Mouse (Mus musculus) frontal cortex, adult 2 months (tissue): Measurements from ENCODE around the gene Tas2r135. TPM values are rescaled to one million over a fixed set of nuclear protein-coding genes. Genes with fewer than 3 reads are reported as not detected.

Experiments used
- DNase-seq, 2 experiments: peaks; one replicate each; pipeline ENCODE4 v3.0.0; 2022; ENCODE audit warnings: low spot score in 1 of 2; ENCODE audit errors: extremely low spot score in 1 of 2
- polyA plus RNA-seq: library from polyadenylated mRNA; depleted of rRNA; stranded (reverse); fragments of >200 nt; gene quantifications from 2 replicates; pipeline ENCODE4 v1.2.3, GENCODE M21; 2012; rRNA removed

Gene Tas2r135
- polyA plus RNA-seq, 1 experiment, result 0.14 TPM

DNA sequence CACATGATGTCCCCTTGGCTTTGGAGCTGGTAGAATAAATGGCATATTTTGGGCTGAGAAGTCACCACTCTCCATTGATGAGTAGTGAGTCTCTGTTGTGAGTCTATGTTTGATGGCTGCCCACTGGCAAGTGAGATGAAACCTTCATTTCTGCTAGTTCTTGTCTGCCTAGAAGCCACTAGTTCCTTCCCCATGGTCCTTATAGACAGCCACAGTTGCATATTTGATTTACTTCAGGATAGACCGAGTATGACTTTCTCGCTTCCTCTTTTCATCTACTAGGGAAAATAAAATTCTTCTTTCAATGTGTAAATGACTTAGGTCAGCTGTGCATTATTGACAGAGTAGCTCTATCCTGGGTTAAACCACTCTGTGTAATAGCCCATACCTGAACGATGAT, 19.2 kb downstream of the Tas2r135 start:
- DNase-seq, result no peak

DNA sequence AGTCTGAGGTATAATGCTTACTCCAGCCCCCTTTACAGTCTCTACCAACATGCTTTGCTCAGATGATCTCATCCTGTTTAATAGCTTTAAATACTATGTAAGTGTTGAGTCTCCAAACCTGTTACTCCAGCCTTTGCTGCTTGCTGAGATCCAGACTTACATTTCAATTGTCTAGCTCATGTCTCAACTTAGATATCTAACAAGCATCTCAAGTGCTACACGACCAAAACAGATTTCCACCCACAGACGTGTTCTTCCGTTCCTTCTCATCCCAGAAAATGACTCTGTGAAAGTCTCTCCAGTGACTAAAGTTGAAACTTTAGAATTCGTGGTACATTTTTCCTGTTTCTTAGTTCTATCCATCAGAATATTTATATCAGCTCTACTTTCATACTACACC, 21.1 kb downstream of the Tas2r135 start:
- peak; percentile 12 to 28 for DNase-seq

DNA sequence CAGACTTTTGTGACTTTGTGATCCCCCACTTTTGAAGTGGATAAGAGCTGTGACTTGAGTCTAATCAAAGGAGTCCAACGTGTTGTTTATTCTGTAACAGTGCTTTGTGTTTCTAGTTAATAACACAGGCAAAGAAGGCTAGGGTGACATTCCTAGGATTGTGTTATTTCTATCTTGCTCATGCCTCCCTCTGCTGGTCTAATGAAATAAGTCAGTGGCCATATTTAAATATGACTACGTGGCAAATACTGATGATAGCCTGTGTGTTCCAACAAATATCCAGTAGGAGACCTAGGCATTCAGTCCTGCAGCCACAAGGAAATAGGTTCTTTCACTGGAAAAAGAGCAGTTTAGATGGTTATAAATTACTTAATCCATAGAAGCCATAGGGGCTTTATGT, 28.3 kb downstream of the Tas2r135 start:
- DNase-seq, result no peak

DNA sequence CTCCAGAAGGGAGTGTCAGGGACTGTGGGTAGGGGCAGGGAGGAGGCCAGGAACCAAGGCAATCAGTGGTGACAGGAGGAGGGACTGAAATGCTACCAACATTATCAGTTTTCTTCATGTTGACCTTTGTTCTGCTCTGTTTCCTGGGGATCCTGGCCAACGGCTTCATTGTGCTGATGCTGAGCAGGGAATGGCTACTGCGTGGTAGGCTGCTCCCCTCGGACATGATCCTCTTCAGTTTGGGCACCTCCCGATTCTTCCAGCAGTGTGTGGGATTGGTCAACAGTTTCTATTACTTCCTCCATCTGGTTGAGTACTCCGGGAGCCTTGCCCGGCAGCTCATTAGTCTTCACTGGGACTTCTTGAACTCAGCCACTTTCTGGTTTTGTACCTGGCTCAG, 29.2 kb downstream of the Tas2r135 start, which contains the start of gene Tas2r126:
Gene Tas2r126, plus strand, starts transcription at position 90 of the 400 bp plus-strand sequence.
- no peak for DNase-seq

DNA sequence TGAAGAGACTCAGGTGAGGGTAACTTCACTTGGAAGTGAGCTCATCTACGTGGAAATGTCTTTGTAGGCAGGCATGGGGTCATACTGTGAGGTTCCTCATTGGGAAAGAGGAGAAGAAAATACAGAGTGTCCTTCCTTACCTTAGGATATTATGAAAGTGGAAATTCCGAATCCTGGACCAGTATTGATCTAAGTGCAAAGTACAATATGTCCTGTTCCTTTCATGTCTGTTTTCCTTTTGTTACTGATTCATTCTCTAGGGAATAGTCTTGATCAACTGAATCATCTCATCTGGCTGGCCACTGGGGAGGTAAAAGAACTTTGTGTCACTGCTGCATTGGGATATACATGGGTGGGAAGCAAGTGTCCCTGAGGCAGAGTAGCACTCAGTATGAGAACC, 30.3 kb downstream of the Tas2r135 start:
- DNase-seq, result no peak

DNA sequence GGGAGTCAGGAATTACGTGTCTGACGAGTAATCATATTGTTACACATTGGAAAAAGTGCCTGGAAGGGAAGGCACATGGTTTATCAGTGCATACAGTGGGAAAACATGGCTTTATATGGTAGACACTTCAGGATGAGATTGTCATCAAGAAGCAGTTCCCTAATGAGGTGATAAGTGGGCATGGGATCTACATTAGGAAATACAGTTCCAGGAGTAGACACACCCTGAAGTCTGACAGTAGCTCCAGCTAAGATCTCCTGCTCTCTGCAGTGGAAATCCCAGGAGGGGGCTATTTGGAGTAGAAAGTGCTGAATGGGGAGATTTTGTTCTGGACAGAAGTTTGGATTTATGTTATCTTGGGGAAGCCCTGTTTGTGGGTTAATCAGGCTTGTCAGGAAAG, 36.2 kb downstream of the Tas2r135 start:
- no peak for DNase-seq

DNA sequence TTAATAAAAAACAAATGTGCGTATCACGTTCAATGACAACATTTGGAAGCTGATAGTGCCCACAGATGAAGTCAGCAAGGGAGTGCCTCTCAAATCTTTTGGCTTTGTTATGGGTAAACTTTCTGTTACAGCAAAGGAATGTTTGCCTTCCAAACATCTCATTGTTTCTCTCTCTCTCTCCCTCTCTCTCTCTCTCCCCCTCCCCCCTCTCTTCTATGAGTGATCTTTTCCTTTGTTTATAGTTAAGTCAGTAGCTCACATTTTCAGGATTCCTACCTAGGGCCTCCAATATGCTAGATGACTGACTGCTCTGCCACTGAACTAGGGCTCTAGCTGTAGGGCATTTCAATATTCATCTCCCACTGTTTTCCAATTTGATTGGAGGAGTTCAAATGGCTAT, 39.3 kb downstream of the Tas2r135 start:
- DNase-seq, result no peak

DNA sequence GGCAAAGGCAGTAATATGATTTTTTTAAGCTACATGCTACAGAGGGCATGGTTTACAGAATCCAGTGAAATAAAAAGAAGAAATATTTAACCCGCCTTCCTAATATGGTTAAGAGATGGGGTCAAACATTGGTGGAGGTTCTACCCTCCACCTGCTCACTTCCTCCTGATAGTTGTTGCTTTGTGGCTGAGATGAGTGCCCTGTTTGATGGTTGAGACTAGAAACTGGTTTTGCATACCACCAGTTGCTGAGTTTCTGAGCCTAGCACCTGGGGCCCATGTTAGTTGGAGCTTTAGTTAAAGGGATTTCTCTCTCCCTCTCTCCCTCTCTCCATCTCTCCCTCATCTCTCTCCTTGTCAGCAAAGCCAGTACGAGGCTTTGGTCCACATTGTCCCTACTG, 42.1 kb downstream of the Tas2r135 start:
- no peak for DNase-seq

Other genes starting within 250 kb of the Tas2r135 start
- gene Tas2r144, start 190.1 kb upstream of the Tas2r135 start, polyA plus RNA-seq, result not detected in 2 replicates
- 25.6 and 25.7 TPM in 2 replicates for gene Gstk1, start 159.5 kb upstream of the Tas2r135 start, polyA plus RNA-seq
- gene Tmem139, start 143.5 kb upstream of the Tas2r135 start, polyA plus RNA-seq, result not detected in 2 replicates
- 29.1 and 30.8 TPM in 2 replicates for gene Casp2, start 140.4 kb upstream of the Tas2r135 start, polyA plus RNA-seq
- gene Clcn1, start 118.7 kb upstream of the Tas2r135 start, polyA plus RNA-seq, result 9.0 and 9.1 TPM in 2 replicates
- 85.7 and 92.4 TPM in 2 replicates for gene Fam131b, start 80.8 kb upstream of the Tas2r135 start, polyA plus RNA-seq
- gene Zyx, start 55.8 kb upstream of the Tas2r135 start, polyA plus RNA-seq, result 59.7 and 69.8 TPM in 2 replicates
- 0.23 and 0.52 TPM in 2 replicates for gene Epha1, start 32.2 kb upstream of the Tas2r135 start, polyA plus RNA-seq
- 0.17 and 0.18 TPM in 2 replicates for gene Tas2r143, start 5.2 kb upstream of the Tas2r135 start, polyA plus RNA-seq
- not detected in 2 replicates for gene Tas2r126, start 29.1 kb downstream of the Tas2r135 start, polyA plus RNA-seq
- not detected in 2 replicates for gene Olfr458, start 59.8 kb downstream of the Tas2r135 start, polyA plus RNA-seq
- gene Olfr457, start 70.9 kb downstream of the Tas2r135 start, polyA plus RNA-seq, result not detected in 2 replicates
- not detected in 2 replicates for gene Olfr456, start 81.8 kb downstream of the Tas2r135 start, polyA plus RNA-seq
- not detected in 2 replicates for gene Olfr455, start 142.2 kb downstream of the Tas2r135 start, polyA plus RNA-seq
- not detected in 2 replicates for gene Tcaf3, start 192.3 kb downstream of the Tas2r135 start, polyA plus RNA-seq
- 0.62 and 0.63 TPM in 2 replicates for gene Tcaf2, start 239.8 kb downstream of the Tas2r135 start, polyA plus RNA-seq